Mouse (Mus musculus): ENCODE data around the gene Il13ra1.

Gene Il13ra1

DNA sequence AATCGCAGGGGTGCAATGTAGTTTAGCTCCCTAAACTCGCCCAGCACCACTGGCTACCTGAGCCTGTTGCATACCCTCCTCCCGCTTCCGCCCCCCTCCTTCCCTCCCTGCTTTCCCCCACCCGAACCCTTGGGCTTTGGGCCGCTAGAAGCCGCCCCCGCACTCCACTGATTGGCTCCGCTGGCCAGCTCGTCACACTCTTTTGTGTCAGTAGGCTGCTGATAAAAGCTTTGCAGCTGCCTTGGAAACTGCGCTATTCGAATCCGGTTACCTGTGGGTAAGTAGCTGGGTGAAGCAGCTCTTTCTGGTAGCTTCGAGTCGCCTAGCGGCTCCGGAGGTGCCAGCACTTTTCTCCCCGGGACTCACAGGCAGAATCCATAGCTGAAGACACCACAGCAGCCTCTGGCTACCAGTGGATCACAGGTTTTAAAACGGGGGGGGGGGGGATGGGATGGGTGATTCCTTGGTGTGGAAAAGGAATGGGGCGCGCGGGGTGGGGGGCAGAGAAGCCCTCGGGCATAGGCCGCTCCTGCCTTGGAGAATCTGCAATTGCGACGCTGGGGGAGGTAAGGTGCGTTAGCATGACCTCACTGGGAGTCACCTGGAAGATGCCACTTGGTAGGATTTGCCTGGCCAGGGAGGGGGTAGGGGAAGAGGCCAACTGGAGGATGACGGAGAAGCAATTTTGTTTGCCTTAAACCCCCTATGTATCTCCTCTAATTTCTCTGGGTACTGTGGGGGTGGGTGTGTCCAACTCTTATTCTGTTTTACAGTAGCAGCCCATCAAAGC, 84.0 kb downstream of the Il13ra1 start, which contains the start of gene Zcchc12:
Zcchc12 (plus strand) TSS at position 169 of the 790 bp plus-strand sequence.
- no peak for DNase-seq (ENCODE audit: low spot score)

DNA sequence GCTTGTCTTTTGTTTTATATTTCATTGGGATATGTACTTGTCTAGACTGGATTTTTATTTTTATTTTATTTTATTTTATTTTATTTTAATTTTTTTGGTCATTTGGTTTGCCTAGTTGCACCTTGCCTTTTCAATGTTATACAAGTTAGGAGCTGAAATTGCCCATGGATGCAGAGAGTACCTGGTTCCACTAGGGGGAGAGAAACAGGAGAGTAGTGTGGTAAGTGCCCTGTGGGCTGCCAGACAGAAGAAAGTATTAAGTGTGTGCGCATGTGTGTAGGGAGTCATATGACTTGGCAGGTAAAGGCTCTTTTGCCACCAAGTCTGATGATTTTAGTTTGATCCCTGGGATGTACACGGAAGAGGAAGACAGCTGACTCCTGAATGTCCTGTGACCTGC, 97.6 kb downstream of the Il13ra1 start:
- no peak for DNase-seq (ENCODE audit: low spot score)

DNA sequence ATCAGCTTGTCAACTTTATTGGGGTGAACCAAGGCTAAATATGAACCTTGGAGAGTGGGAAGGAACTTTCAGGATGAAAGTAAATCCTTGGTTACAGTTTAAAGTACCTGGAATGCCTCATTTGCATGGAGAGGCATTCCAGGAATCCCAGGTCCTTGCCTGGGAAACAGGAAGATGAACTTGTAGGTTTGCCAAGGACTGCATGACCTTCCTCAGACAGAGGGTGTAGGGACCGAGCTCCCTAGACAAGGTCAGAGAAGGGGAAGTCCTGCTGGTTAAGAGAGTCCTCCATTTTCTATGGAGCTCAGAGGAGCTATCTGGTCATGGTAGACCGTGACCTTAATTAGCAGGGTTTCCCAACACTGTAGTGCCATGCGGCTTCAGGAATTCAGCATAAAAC, 99.3 kb downstream of the Il13ra1 start:
- DNase-seq (ENCODE audit: low spot score), result no peak

Data from urinary bladder, postnatal 10 days (tissue).